Mouse (Mus musculus): ENCODE data around the gene Neurl2. TPM values are rescaled to one million over a fixed set of nuclear protein-coding genes. Genes with fewer than 3 reads are reported as not detected.
"Not testable (repeated sequence)": the region's sequence is repeated elsewhere in the genome, so short reads cannot be mapped to it uniquely, and the experiment has no call there.

Neurl2 gene
- polyA plus RNA-seq, 1 experiment from 2014 or later: 4.2 TPM

DNA sequence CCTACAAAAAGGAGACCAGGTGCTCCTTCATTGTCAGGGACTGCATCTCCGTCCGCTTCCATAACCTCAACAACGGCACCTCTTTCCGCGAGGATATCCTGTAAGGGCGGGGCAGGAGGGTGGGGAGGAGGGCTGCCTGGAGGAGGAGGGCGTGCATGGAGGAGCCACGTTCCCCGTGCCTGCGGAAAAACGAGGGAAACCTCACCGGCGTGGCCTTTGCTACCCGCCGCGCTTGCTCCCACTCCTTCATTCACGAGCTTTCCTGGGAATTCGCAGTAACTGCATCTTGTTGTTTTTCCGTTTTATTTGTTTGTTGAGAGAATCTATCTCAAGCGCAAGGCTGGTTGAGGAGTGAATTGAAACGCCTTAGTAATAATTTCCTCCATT is 27.9 kb downstream of the Neurl2 start:
- WGBS: 2% methylated on average over 21 of the region's 21 CpGs
- Histone ChIP-seq H3K4me3 (peak overlapping the region; percentile 82), H3K4me2 (peak overlapping the region; percentile 84), H3K9ac (peak overlapping the region; percentile 85), H3K27me3 (no peaks in the 10 kb centered on the region), H3K4me1 (peaks cover 33% of the 10 kb centered on the region), H3K27ac (peak overlapping the region; percentile 72), H3K9me3 (replicated peaks) (no peaks in the 10 kb centered on the region), H3K36me3 (ENCODE audit: poor library complexity, severe bottlenecking) (peaks cover 25% of the 10 kb centered on the region)
- ATAC-seq: peak; percentile 46; the same call in 1 of the 2 replicates

DNA sequence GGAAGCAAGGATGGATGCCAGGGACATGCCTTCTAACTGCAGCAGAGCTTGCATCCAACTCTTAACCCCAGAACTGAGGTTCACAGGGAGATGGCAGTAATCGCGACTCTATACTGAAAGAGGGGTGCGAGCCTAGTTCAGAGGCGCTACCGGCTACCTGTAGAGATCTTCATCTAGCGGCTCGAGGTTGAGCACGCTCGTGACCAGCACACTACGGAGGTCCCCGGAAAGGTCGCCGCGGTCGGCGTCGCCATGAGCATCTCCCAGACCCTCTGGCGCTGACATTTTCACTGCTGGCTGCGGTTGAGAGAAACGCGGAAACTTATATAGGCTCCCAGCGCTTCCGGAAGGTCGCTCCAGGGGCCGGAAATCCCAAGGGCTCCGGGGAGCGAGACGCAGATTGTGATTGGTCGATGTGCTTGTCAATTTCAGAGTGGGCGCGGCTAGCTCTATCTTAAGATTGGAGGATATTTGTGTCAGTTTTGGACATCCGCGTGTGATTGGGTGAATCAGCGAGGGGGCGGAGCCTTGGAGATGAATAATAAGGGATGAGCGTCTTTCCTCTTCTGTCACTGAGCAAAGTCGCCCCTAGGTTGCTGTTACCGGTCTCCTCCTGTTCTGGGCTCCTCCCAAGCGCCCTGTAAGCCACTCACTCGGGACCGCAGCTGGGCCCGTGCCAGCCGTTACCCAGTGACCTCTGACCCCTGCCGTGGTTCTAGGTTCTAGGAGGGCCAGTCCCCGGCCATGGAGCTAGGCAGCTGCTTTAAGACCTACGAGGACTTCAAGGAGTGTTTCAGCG is 28.5 kb downstream of the Neurl2 start, which contains the start of the genes Acot8 and Zswim3:
Gene Acot8, minus strand, starts transcription at position 350 of the 799 bp plus-strand sequence.
Gene Zswim3, plus strand, starts transcription at position 566 of the 799 bp plus-strand sequence.
- Histone ChIP-seq H3K27ac (peak within 1 kb of the TSS; percentile 72), H3K9ac (peak within 1 kb of the TSS; percentile 85), H3K4me1 (peaks cover 33% of the 10 kb centered on the region), H3K4me3 (peak within 1 kb of the TSS; percentile 82), H3K36me3 (ENCODE audit: poor library complexity, severe bottlenecking) (peaks cover 31% of the 10 kb centered on the region), H3K9me3 (replicated peaks) (no peaks in the 10 kb centered on the region), H3K27me3 (no peaks in the 10 kb centered on the region), H3K4me2 (peak within 1 kb of the TSS; percentile 84)
- peak; percentile 97 for ATAC-seq
- WGBS: 0% methylated on average over 47 of the region's 47 CpGs

DNA sequence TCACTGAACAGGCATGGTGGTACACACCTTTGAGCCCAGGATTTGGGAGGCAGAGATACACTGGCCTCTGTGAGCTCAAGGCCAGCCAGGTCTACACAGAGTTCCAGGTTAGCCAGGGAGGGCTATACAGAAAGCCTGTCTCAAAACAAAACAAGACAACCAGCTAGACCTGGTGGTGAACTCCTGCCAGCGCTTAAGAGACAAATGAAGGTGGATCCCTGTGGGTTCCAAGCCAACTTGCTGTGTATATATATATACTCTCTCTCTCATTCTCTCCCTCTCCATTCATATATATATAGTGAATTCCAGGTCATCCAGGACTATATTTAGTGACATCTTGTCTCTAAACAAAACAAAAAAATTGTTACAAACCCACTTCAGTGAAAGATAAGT is 29.3 kb downstream of the Neurl2 start:
- Histone ChIP-seq H3K4me2 (peak overlapping the region; percentile 74), H3K36me3 (ENCODE audit: poor library complexity, severe bottlenecking) (peaks cover 33% of the 10 kb centered on the region), H3K27ac (no peak overlapping the region), H3K4me1 (peaks cover 33% of the 10 kb centered on the region), H3K9me3 (replicated peaks) (no peaks in the 10 kb centered on the region), H3K27me3 (no peaks in the 10 kb centered on the region), H3K4me3 (peak overlapping the region; percentile 82), H3K9ac (peak overlapping the region; percentile 81)
- no peak for ATAC-seq
- 67% methylated on average over 1 of the region's 1 CpGs for WGBS

DNA sequence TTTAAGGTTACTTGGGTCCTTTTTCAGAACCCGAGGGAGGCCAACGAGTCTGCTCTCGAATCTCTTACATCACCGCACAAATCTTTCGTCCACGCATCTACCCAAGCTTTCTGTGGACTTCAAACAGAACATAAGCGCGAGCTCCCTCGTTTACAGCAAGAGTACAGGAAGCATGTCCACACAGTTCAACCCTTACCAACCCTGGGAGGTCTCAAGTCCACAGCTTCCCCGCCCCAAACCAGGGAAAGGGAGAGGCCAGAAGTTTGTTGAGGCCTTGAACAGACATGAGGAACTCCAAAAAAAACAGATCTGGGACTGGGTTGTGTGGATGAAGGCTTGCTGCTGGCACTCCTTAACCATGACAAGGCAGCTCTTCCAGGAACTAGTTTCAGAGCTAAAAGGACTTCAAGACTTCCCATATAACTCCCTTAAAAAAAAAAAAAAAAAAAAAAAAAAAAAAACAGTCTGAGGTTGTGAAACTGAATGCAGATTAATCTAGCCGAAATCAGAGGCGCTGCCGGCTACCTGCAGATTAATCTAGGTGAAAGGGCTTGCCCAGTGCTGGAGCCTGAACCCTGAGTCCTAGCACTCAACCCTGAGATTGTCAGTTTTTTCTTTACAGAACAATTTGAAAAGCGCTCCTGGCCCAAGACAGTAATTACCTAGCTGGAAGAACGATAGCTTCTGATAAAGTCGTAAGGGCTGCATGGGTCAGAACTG is 29.9 kb downstream of the Neurl2 start:
- H3K36me3 ChIP-seq (ENCODE audit: poor library complexity, severe bottlenecking): peaks cover 32% of the 10 kb centered on the region
- 95% methylated on average over 16 of the region's 16 CpGs for WGBS

DNA sequence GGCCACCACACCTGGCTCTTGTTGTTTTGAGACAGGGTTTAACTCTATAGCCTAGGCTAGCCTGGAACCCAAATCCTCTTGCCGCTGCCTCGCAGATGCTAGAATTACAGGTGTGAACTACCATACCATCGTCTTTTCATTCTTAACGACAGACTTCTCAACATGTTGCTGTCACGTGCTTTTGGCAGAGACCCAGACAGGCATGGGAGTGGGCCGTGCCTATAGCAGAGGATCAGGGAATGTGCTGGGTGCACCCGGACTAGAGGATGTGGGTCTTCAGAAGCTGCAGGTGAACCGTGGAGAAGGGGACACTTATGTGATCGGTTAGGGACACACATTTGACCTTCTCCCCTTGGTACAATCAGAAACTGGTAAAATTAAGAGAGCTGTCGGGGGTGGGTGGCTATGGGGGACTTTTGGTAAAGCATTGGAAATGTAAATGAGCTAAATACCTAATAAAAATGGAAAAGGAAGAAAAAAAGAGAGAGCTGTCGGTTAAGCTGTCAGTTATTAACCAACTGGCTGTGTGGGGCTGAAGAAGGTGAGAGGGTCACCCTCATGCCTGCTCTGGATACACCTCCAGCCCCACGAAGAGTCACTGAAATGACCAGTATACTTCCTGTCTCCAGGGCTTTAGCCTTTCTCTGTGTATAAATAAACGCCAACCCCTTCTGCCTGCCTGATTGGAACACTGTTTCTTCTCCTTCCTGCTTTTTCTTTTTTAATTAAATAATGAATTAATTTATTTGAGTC is 32.8 kb downstream of the Neurl2 start:
- peaks cover 59% of the 10 kb centered on the region for H3K36me3 ChIP-seq (ENCODE audit: poor library complexity, severe bottlenecking)

More for the DNA sequence above, 29.9 kb downstream of the Neurl2 start:
- H3K4me2 ChIP-seq: peak overlapping the region; percentile 74
- ATAC-seq: no peak
- no peak overlapping the region for H3K27ac ChIP-seq
- peak overlapping the region; percentile 82 for H3K4me3 ChIP-seq
- peak overlapping the region; percentile 81 for H3K9ac ChIP-seq
- H3K27me3 ChIP-seq: no peaks in the 10 kb centered on the region
- peaks cover 33% of the 10 kb centered on the region for H3K4me1 ChIP-seq
- H3K9me3 ChIP-seq (replicated peaks): no peaks in the 10 kb centered on the region

DNA sequence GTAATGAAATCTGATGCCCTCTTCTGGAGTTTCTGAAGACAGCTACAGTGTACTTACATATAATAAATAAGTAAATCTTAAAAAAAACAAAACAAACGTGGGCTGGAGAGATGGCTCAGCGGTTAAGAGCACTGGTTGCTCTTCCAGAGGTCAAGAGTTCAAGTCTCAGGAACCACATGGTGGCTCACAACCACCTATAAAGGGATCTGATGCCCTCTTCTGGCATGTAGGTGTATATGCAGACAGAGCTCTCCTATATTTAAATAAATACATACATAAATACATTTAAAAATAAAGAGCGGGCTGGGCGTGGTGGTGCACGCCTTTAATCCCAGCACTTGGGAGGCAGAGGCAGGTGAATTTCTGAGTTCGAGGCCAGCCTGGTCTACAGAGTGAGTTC is 34.7 kb downstream of the Neurl2 start:
- H3K9me3 ChIP-seq (replicated peaks); H3K27ac ChIP-seq; H3K4me2 ChIP-seq; H3K4me3 ChIP-seq; ATAC-seq; H3K9ac ChIP-seq; H3K27me3 ChIP-seq: not testable (repeated sequence)
- H3K4me1 ChIP-seq: peaks cover 11% of the 10 kb centered on the region
- peaks cover 70% of the 10 kb centered on the region for H3K36me3 ChIP-seq (ENCODE audit: poor library complexity, severe bottlenecking)
- WGBS: 86% methylated on average over 6 of the region's 6 CpGs

More for the DNA sequence above, 32.8 kb downstream of the Neurl2 start:
- Histone ChIP-seq H3K27me3 (no peaks in the 10 kb centered on the region), H3K4me2 (no peak overlapping the region), H3K4me1 (peaks cover 20% of the 10 kb centered on the region), H3K4me3 (no peak overlapping the region), H3K9me3 (replicated peaks) (no peaks in the 10 kb centered on the region), H3K9ac (no peak overlapping the region), H3K27ac (no peak overlapping the region)
- WGBS: 92% methylated on average over 13 of the region's 13 CpGs
- no peak for ATAC-seq

DNA sequence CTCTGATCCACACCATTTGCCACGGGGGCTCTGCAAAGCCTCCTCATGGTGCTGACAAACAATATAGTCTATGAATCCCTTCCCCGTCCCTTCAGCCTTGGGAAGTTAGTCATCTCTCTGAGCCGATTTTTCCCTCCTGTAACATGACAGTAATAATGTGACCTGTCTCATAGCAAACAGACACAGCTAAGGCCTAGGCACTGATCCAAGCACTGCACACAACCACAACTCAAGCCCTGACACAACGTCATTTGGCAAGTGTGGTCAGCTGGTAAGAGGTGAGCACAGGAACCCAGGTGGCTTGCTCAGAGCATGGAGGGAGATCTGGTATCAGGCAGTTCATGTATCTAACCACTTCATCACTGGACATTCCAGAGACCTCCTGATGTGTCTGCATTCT is 37.4 kb downstream of the Neurl2 start:
- Histone ChIP-seq H3K4me2 (no peak overlapping the region), H3K9me3 (replicated peaks) (no peaks in the 10 kb centered on the region), H3K27me3 (no peaks in the 10 kb centered on the region), H3K27ac (no peak overlapping the region), H3K9ac (no peak overlapping the region), H3K36me3 (ENCODE audit: poor library complexity, severe bottlenecking) (peaks cover 90% of the 10 kb centered on the region), H3K4me3 (no peak overlapping the region), H3K4me1 (no peaks in the 10 kb centered on the region; the same call in 1 of the 2 replicates)
- ATAC-seq: no peak
- 85% methylated on average over 4 of the region's 4 CpGs for WGBS

DNA sequence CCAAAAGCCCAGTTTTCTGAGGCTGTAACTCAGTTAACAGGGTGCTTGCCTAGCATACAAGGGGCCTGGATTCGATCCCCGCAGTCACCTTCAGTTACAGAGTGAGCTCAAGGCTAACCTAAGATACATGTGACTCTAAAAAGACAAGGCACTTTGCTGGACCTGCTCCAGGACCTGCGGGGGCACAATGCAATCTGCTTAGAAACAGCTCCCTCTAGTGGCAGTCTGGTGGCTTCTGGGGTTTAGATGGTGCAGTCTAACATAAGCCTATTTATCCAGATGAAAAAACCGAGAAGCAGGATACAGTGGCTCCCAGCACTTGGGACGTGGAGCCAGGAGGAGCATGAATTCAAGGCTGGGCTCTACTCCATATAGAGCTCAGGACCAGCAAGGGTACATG is 39.0 kb downstream of the Neurl2 start:
- Histone ChIP-seq H3K9ac (no peak overlapping the region), H3K27me3 (no peaks in the 10 kb centered on the region), H3K36me3 (ENCODE audit: poor library complexity, severe bottlenecking) (peaks cover 79% of the 10 kb centered on the region), H3K9me3 (replicated peaks) (no peaks in the 10 kb centered on the region), H3K4me3 (no peak overlapping the region), H3K27ac (no peak overlapping the region), H3K4me1 (no peaks in the 10 kb centered on the region; the same call in 1 of the 2 replicates), H3K4me2 (no peak overlapping the region)
- 29% methylated on average over 5 of the region's 5 CpGs for WGBS
- ATAC-seq: peak; percentile 61; the same call in 1 of the 2 replicates

DNA sequence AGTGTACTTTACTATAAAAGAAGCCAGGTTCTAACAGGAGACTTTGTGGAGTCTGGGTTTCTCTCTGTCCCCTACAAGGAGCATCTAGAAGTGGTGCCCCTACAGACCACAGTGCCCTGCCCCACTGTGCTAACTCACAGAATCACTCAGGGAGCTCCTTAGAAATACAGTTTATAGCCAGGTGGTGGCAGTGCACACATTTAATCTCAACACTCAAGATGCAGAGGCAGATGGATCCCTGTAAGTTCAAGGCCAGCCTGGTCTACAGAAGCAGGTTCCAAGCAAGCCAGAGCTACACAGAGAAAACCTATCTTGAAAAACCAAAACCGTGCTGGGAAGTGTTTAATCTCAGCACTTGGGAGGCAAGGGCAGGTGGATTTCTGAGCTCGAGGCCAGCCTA is 39.5 kb downstream of the Neurl2 start:
- Histone ChIP-seq H3K9ac (no peak overlapping the region), H3K27me3 (no peaks in the 10 kb centered on the region), H3K36me3 (ENCODE audit: poor library complexity, severe bottlenecking) (peaks cover 77% of the 10 kb centered on the region), H3K27ac (no peak overlapping the region), H3K4me1 (no peaks in the 10 kb centered on the region; the same call in 1 of the 2 replicates), H3K4me2 (no peak overlapping the region), H3K9me3 (replicated peaks) (no peaks in the 10 kb centered on the region), H3K4me3 (no peak overlapping the region)
- no peak for ATAC-seq
- 94% methylated on average over 2 of the region's 2 CpGs for WGBS

DNA sequence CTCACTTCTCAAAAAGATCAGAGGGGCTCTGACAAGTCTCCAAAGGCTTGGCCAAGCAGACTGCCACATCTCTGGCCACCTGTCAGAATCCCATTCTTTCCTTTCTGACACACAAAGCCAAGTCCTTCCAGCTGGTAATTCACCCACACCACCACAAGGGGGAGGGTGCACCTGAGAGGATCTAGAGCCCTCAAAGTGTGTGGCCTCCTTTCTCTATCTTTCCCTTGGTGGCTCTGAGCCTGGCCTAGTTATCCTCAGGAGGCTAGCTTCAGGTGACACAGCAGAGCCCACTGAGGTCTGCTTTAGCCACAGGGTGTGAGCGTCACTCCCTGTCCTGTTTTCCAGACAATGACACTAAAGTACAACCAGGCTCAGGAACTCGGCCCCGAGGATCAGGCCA is 40.0 kb downstream of the Neurl2 start:
- Histone ChIP-seq H3K9ac (no peak overlapping the region; the same call in 1 of the 2 replicates), H3K4me3 (no peak overlapping the region), H3K4me2 (no peak overlapping the region), H3K27me3 (no peaks in the 10 kb centered on the region), H3K27ac (no peak overlapping the region), H3K4me1 (no peaks in the 10 kb centered on the region; the same call in 1 of the 2 replicates), H3K9me3 (replicated peaks) (no peaks in the 10 kb centered on the region), H3K36me3 (ENCODE audit: poor library complexity, severe bottlenecking) (peaks cover 77% of the 10 kb centered on the region)
- ATAC-seq: no peak
- WGBS: 84% methylated on average over 3 of the region's 3 CpGs

DNA sequence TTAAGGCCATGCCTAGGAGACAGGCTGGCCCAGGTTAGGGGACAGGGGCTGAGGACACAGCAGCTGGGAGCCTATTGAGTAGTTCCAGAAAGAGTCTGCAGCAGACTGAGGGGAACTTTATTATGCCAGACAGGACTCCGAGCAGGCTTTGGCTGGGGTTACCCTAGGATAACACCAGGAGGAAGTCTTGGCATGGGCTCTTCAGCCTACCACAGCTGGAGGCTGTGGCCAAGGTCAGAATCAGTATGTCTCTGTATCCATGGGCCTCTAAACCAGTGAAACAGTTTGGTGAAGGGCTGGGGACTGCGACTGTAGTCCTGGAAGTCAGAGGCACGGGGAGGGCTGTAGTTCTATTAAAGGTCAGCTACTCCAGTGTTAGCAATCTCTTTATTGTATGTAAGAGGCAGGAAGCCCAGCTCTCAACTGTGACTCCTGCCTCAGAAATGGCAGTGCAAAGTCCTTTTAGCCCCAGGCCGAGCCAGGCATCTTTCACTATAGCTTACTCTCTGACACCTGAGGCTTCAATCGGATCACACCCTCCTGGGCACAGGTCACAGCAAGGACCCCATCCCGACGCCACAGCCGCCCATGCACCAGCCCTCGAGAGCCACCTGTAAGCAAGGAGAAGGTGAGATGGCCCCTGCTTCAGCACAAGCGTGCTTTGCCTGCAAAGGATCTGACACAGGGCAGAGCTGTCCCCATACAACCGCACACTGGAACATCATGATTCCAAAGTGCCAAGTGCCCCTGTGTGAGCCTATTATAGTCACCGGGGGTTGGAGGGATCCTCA is 40.7 kb downstream of the Neurl2 start:
- Histone ChIP-seq H3K4me1 (no peaks in the 10 kb centered on the region; the same call in 1 of the 2 replicates), H3K4me2 (no peak overlapping the region), H3K27me3 (no peaks in the 10 kb centered on the region), H3K4me3 (no peak overlapping the region), H3K36me3 (ENCODE audit: poor library complexity, severe bottlenecking) (peaks cover 71% of the 10 kb centered on the region), H3K27ac (no peak overlapping the region), H3K9me3 (replicated peaks) (no peaks in the 10 kb centered on the region), H3K9ac (no peak overlapping the region)
- 95% methylated on average over 12 of the region's 12 CpGs for WGBS
- ATAC-seq: no peak
